Mouse (Mus musculus): ENCODE measurements around the gene Usp17lc.
"Not testable (repeated sequence)": the region's sequence is repeated elsewhere in the genome, so short reads cannot be mapped to it uniquely, and the experiment has no call there.

Gene Usp17lc

GRCm38 (mm10) chr7:103414772-103415171 is at the start of gene Usp17lc:
Gene Usp17lc (plus strand): TSS chr7:103415072.
- TF ChIP-seq GATA4 (IDR thresholded peaks at IDR 0.05; ENCODE audit: insufficient replicate concordance, low read length): not testable (repeated sequence)

DNA sequence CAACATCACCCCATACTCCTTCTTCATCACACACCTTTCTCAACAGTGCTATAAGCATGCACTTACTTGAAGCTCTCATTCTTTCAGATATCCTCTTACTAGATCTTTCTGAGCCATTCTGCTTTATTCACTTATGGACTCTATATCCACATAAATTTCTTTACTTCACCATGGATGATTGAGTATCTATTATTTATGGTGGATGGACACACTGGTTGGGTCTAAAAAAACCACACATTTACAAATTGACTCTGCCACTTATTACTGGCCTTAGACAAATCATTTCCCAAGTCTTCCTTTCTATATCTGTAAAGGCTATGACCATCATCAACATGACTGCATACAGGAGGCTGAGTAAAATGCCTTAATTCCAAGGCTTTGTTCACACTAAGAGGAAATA is 28.8 kb upstream of the Usp17lc start, which contains the start of gene Olfr603:
TSS of gene Olfr603 (minus strand) at position 101 of the 400 bp plus-strand sequence.
- no peak for TF ChIP-seq GATA4 (IDR thresholded peaks at IDR 0.05; ENCODE audit: insufficient replicate concordance, low read length)

- no peak for TF ChIP-seq GATA4 (IDR thresholded peaks at IDR 0.05; ENCODE audit: insufficient replicate concordance, low read length)
Measured at GRCm38 (mm10) chr7:103397758-103398157, 17.1 kb upstream of the Usp17lc start.

DNA sequence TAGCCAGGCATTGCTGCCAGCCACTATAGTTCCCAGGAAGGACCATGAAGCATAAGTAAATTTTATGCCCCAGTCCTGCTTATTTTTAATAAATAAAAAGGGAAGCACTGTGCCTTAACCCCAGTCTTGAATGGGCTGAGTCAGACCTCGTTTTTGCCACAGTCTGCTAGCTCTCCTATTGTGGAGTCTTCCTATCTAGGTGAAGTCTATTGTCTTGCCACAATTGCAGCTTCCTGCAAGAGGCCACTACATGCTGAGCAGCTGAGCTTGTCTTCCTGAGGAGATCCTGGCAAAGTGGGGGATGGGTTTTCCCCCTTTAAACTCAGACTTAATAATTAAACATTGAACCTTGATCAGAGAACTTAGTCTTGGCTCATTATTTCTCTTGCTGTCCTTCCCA is 15.9 kb upstream of the Usp17lc start:
- no peak for TF ChIP-seq GATA4 (IDR thresholded peaks at IDR 0.05; ENCODE audit: insufficient replicate concordance, low read length)

- no peak for TF ChIP-seq GATA4 (IDR thresholded peaks at IDR 0.05; ENCODE audit: insufficient replicate concordance, low read length)
Measured at GRCm38 (mm10) chr7:103445339-103445738, 30.5 kb downstream of the Usp17lc start, which contains the start of gene Olfr605. Gene Olfr605 (minus strand): TSS chr7:103445439.

DNA sequence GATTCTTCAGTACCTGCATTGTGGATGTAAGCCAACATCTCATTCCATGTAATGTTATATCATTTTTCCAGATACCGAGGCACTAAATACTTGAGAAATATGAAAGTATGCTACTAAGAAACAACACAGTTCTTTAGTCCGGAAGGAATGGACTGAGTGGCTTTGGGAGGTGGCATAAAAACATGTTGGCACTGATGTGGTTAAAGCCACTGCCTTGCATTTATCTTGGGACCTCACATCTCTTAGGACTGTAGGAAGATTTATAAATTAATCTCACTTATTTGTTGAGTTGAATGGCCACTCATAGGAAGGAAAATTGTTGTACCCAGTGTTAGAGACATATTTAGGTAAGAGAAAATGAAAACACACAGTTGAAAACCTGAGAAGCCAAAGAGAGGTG is 33.9 kb downstream of the Usp17lc start, which contains the start of gene Olfr606:
TSS of gene Olfr606 (plus strand) at position 301 of the 400 bp plus-strand sequence.
- TF ChIP-seq GATA4 (IDR thresholded peaks at IDR 0.05; ENCODE audit: insufficient replicate concordance, low read length): no peak

- no peak for TF ChIP-seq GATA4 (IDR thresholded peaks at IDR 0.05; ENCODE audit: insufficient replicate concordance, low read length)
Measured at GRCm38 (mm10) chr7:103460590-103460989, 45.7 kb downstream of the Usp17lc start.

Data from liver, adult (tissue).